Mouse (Mus musculus) liver, embryonic 11.5 days (tissue): ENCODE measurements around the gene Fnbp1l. TPM values are rescaled to one million over a fixed set of nuclear protein-coding genes. Genes with fewer than 3 reads are reported as not detected.

Experiments
- ATAC-seq: fragments of 200-750 bp; cut with Nextera tagmentation; replicated peaks from 2 replicates; pipeline ENCODE4 v1.8.0; 2017; ENCODE audit warnings: moderate number of reproducible peaks, mild to moderate bottlenecking, moderate TSS enrichment, moderate library complexity; ENCODE audit not compliant: low FRiP score
- DNase-seq: peaks from one replicate; pipeline ENCODE4 v3.0.0-alpha.2; 2017; ENCODE audit warnings: low spot score
- H3K27ac ChIP-seq: fragments of 300-500 bp; sonication (generic); 2 replicates; pipeline ENCODE4 v1.5.1; 2014; ENCODE audit warnings: mild to moderate bottlenecking, low read depth, low read length, control low read depth
- H3K27me3 ChIP-seq: fragments of 300-500 bp; sonication (generic); replicated peaks from 2 replicates; pipeline ENCODE4 v1.6.1; 2014; ENCODE audit warnings: low read length, mixed read lengths; ENCODE audit not compliant: control insufficient read depth, insufficient read depth
- H3K36me3 ChIP-seq: fragments of 300-500 bp; sonication (generic); 2 replicates; pipeline ENCODE4 v1.6.1; 2014; ENCODE audit warnings: mild to moderate bottlenecking, low read length, moderate library complexity, mixed read lengths; ENCODE audit not compliant: control insufficient read depth, insufficient read depth
- H3K4me1 ChIP-seq: fragments of 300-500 bp; sonication (generic); replicated peaks from 2 replicates; pipeline ENCODE4 v1.6.1; 2014; ENCODE audit warnings: low read length, mixed read lengths; ENCODE audit not compliant: control insufficient read depth, insufficient read depth
- H3K4me2 ChIP-seq: fragments of 300-500 bp; sonication (generic); 2 replicates; pipeline ENCODE4 v1.6.1; 2014; ENCODE audit warnings: mild to moderate bottlenecking, control low read depth, moderate library complexity
- H3K4me3 ChIP-seq: fragments of 300-500 bp; sonication (generic); 2 replicates; pipeline ENCODE4 v1.5.1; 2014; ENCODE audit warnings: low read depth, low read length, control low read depth
- H3K9ac ChIP-seq: fragments of 300-500 bp; sonication (generic); 2 replicates; pipeline ENCODE4 v1.6.1; 2014; ENCODE audit warnings: low read depth, low read length, control low read depth
- H3K9me3 ChIP-seq: fragments of 300-500 bp; sonication (generic); 2 replicates; pipeline ENCODE4 v1.6.1; 2016; ENCODE audit warnings: low read length, inconsistent platforms, mixed read lengths; ENCODE audit not compliant: control insufficient read depth
- WGBS: fragments of 180-500 bp; shearing (Covaris S2); extraction: QIAGEN DNeasy Blood & Tissue Kit; methylation state at CpG from one replicate; pipeline ENCODE4 v1.1.7; 2014; 5-methylcytosine and 5-hydroxymethylcytosine counted together
- polyA plus RNA-seq: library from polyadenylated mRNA; unstranded; fragments of >200 nt; fragmentation: Nextera tagmentation; extraction: Ambion mirVana; gene quantifications from 2 replicates; pipeline ENCODE4 v1.2.1, GENCODE M21; 2014

The Fnbp1l gene
- polyA plus RNA-seq, 1 experiment from 2014 or later: 17.5 TPM

- no peak overlapping the region for H3K27ac ChIP-seq
- H3K9ac ChIP-seq: no peak overlapping the region
- 47% methylated on average over 12 of the region's 12 CpGs for WGBS
These were observed 15.7 kb upstream of the Fnbp1l start for GRCm38 (mm10) chr3:122635246-122635645.

GRCm38 (mm10) chr3:122629580-122629979 is 10.1 kb upstream of the Fnbp1l start:
- no peak for DNase-seq
- Histone ChIP-seq H3K4me2 (peak overlapping the region; percentile 62), H3K36me3 (no peaks in the 10 kb centered on the region), H3K27me3 (no peaks in the 10 kb centered on the region), H3K27ac (no peak overlapping the region), H3K9me3 (no peaks in the 10 kb centered on the region), H3K9ac (no peak overlapping the region), H3K4me1 (peaks cover 2% of the 10 kb centered on the region; the same call in 1 of the 2 replicates), H3K4me3 (peak overlapping the region; percentile 31)
- WGBS: 6% methylated on average over 13 of the region's 13 CpGs
- peak; percentile 71 for ATAC-seq

More at GRCm38 (mm10) chr3:122635246-122635645, 15.7 kb upstream of the Fnbp1l start:
- Histone ChIP-seq H3K4me3 (no peak overlapping the region), H3K9me3 (no peaks in the 10 kb centered on the region), H3K27me3 (no peaks in the 10 kb centered on the region), H3K4me1 (no peaks in the 10 kb centered on the region), H3K36me3 (no peaks in the 10 kb centered on the region), H3K4me2 (no peak overlapping the region)
- ATAC-seq (no peak), DNase-seq (no peak)

GRCm38 (mm10) chr3:122628956-122629355 is 9.4 kb upstream of the Fnbp1l start:
- Histone ChIP-seq H3K4me1 (peaks cover 2% of the 10 kb centered on the region; the same call in 1 of the 2 replicates), H3K4me2 (peak overlapping the region; percentile 62), H3K9me3 (no peaks in the 10 kb centered on the region), H3K9ac (no peak overlapping the region), H3K27ac (no peak overlapping the region), H3K36me3 (no peaks in the 10 kb centered on the region), H3K4me3 (no peak overlapping the region), H3K27me3 (no peaks in the 10 kb centered on the region)
- ATAC-seq: no peak
- 68% methylated on average over 3 of the region's 3 CpGs for WGBS
- DNase-seq: no peak

GRCm38 (mm10) chr3:122628546-122628945 is 9.0 kb upstream of the Fnbp1l start:
- no peak overlapping the region for H3K9ac ChIP-seq
- H3K4me1 ChIP-seq: peaks cover 2% of the 10 kb centered on the region; the same call in 1 of the 2 replicates
- no peak overlapping the region for H3K4me2 ChIP-seq
- WGBS: 88% methylated on average over 10 of the region's 10 CpGs
- no peak; the same call in 1 of the 2 replicates for ATAC-seq
- no peak for DNase-seq
- H3K4me3 ChIP-seq: no peak overlapping the region
- H3K27ac ChIP-seq: no peak overlapping the region
- no peaks in the 10 kb centered on the region for H3K36me3 ChIP-seq
- no peaks in the 10 kb centered on the region for H3K9me3 ChIP-seq
- no peaks in the 10 kb centered on the region for H3K27me3 ChIP-seq

- Histone ChIP-seq H3K4me2 (no peak overlapping the region), H3K4me1 (peaks cover 2% of the 10 kb centered on the region; the same call in 1 of the 2 replicates), H3K27ac (no peak overlapping the region), H3K4me3 (no peak overlapping the region), H3K36me3 (no peaks in the 10 kb centered on the region), H3K9me3 (no peaks in the 10 kb centered on the region), H3K9ac (no peak overlapping the region), H3K27me3 (no peaks in the 10 kb centered on the region)
- ATAC-seq (no peak), DNase-seq (no peak)
- WGBS: 83% methylated on average over 6 of the region's 6 CpGs
These were observed 8.3 kb upstream of the Fnbp1l start for GRCm38 (mm10) chr3:122627846-122628245.

GRCm38 (mm10) chr3:122624591-122624990 is 5.1 kb upstream of the Fnbp1l start:
- no peaks in the 10 kb centered on the region for H3K36me3 ChIP-seq
- H3K4me2 ChIP-seq: no peak overlapping the region
- DNase-seq (no peak), ATAC-seq (no peak)
- H3K4me3 ChIP-seq: no peak overlapping the region
- no peaks in the 10 kb centered on the region for H3K27me3 ChIP-seq
- 80% methylated on average over 6 of the region's 6 CpGs for WGBS
- H3K9ac ChIP-seq: no peak overlapping the region
- H3K4me1 ChIP-seq: 0 out of 2 replicates have a peak, but pooled peaks cover 6% of the 10 kb centered on the region
- H3K9me3 ChIP-seq: no peaks in the 10 kb centered on the region
- H3K27ac ChIP-seq: no peak overlapping the region

GRCm38 (mm10) chr3:122620285-122620931 is 893 bp upstream of the Fnbp1l start:
- H3K4me1 ChIP-seq: peaks cover 11% of the 10 kb centered on the region; the same call in 1 of the 2 replicates
- peak overlapping the region; percentile 83 for H3K9ac ChIP-seq
- no peaks in the 10 kb centered on the region for H3K36me3 ChIP-seq
- no peaks in the 10 kb centered on the region for H3K9me3 ChIP-seq
- H3K27ac ChIP-seq: peak overlapping the region; percentile 94; the same call in 1 of the 2 replicates
- H3K27me3 ChIP-seq: peaks cover 5% of the 10 kb centered on the region
- ATAC-seq (peak; percentile 36), DNase-seq (peak; percentile 53)
- H3K4me3 ChIP-seq: peak overlapping the region; percentile 81
- H3K4me2 ChIP-seq: peak overlapping the region; percentile 86
- WGBS: under 1% methylated on average over 21 of the region's 21 CpGs

- Histone ChIP-seq H3K27me3 (peaks cover 5% of the 10 kb centered on the region), H3K4me3 (peak overlapping the region; percentile 81), H3K9me3 (no peaks in the 10 kb centered on the region), H3K4me1 (peaks cover 11% of the 10 kb centered on the region; the same call in 1 of the 2 replicates), H3K36me3 (no peaks in the 10 kb centered on the region), H3K9ac (peak overlapping the region; percentile 83), H3K27ac (peak overlapping the region; percentile 94; the same call in 1 of the 2 replicates), H3K4me2 (peak overlapping the region; percentile 86)
- under 1% methylated on average over 20 of the region's 20 CpGs for WGBS
- ATAC-seq (no peak; the same call in none of the 2 replicates), DNase-seq (no peak)
These were observed 393 bp upstream of the Fnbp1l start for GRCm38 (mm10) chr3:122619931-122620284.

- ATAC-seq (no peak), DNase-seq (no peak)
- H3K4me3 ChIP-seq: peak overlapping the region; percentile 81
- no peaks in the 10 kb centered on the region for H3K36me3 ChIP-seq
- no peak overlapping the region for H3K27ac ChIP-seq
- peaks cover 11% of the 10 kb centered on the region; the same call in 1 of the 2 replicates for H3K4me1 ChIP-seq
- peak overlapping the region; percentile 83 for H3K9ac ChIP-seq
- no peaks in the 10 kb centered on the region for H3K9me3 ChIP-seq
- 2% methylated on average over 30 of the region's 30 CpGs for WGBS
- peak overlapping the region; percentile 86 for H3K4me2 ChIP-seq
- peaks cover 5% of the 10 kb centered on the region for H3K27me3 ChIP-seq
These were observed 1.1 kb downstream of the Fnbp1l start for GRCm38 (mm10) chr3:122618402-122618801.
